Mouse (Mus musculus) heart, adult 8-10 months (tissue): ENCODE measurements around the gene Bbs10. TPM values are rescaled to one million over a fixed set of nuclear protein-coding genes. Genes with fewer than 3 reads are reported as not detected.
A peak's percentile ranks its signal among the peaks of the same experiment; 100 is the strongest.

Experiments
- DNase-seq: peaks from one replicate; pipeline ENCODE4 v3.0.0; 2022; ENCODE audit warnings: low spot score
- total RNA-seq, 4 experiments: library from RNA; stranded (reverse); gene quantifications; 2 replicates each; pipeline ENCODE4 v1.2.4; 2022

The Bbs10 gene
- total RNA-seq, result 1 to 10 TPM; 2.8 to 3.3 (median 3.1) TPM

DNA sequence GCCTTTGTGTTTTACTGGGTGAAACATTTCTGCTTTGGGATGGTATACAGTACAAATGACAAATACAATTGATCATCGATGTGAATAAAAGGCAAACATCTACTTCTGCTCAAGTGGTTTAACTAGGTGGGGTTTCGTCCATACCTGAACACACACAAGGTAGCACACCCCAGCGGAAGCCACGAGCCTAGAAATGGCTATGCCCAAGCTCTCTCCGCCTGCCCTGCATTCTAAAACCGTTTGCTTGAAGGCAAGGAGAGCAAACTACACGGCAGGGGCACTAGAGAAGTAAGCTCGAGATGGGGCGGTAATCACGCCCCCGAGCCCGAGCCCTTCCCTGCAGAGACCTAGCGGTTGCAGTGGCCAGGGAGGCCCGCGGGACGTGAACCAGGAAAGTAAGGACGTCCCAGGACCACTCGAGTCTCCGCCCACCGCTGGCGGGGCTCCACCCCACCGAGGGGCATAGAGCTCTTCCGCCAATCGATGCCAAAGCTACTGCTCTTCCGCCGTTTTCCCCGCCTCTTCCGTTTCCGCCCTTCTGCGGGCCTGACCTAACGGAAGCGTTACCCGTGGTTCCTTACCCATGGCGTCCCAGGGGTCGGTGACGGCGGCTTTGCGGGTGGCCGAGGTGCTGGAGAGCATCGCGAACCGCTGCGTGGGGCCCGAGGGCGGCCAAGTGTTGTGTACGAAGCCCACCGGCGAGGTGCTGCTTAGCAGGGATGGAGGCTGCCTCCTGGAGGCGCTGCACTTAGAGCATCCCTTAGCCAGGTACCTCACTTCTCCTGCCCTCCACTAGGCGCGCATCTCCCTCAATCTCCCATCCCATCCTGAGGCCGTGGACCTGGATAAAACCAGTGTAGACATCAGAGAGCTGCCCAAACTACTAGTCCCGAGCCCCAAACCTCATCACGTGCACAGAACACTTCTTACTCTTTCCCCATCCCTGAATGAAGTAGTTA is at the start of gene Bbs10:
TSS of gene Bbs10 (plus strand) at position 540 of the 959 bp plus-strand sequence.
- DNase-seq, result peak; percentile 94

DNA sequence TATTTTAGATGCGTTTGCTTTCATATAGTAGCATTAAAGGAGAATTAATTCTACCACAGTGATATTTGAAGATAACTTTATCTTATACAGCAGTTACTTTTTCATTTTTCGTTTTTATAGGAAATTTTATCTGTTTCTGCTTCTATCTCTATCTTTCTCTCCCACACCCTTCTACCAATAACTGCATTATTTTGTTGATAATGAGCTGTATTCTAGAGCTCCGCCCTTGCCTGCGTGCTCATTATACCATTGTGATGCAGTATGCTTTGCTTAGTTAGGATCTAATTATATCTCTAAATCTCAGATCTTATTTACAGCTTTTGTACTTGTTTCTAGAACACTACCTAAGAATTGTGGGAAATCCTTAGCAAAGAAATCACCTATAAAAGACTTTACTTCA is 48.3 kb upstream of the Bbs10 start:
- DNase-seq, result no peak

GRCm38 (mm10) chr10:111251666-111252065 is 46.8 kb upstream of the Bbs10 start:
- no peak for DNase-seq

GRCm38 (mm10) chr10:111255228-111255627 is 43.3 kb upstream of the Bbs10 start:
- DNase-seq, result no peak

DNA sequence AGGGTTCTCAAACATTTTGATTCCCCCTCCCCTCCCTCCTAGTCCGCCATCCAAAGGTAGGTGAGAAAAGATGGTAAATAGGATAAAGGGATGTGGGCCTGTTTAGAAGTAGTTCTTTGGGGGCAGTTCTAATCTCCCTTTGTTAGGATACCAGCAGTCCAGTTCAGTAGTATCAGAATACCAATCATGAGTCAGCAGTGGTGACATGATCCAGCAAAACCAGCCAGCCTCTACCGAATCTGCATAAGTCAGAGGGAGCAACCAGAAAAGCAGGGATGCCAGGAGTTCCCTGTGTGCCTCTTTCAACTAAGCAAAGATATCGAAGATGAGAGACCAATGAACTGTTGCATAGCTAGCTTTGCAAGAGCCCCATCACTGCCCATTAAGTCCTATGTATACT is 42.3 kb upstream of the Bbs10 start:
- DNase-seq, result no peak

DNA sequence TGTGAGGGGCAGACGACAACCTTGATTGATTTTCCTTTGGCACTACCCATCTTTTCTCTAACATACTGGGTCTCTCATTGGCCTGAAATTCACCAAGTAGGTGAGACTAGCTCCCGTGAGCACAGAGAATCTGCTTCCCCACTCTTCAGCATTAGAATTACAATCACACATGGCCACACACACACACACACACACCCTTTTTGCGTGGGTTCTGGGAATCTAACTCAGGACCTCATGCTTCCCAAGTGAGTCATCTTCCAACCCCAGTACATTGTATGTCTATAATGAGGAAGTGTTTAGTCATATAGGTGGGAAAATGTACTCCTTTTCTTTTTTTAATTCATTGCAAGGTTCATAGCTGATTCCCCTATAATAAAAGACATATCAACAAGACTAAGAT is 41.1 kb upstream of the Bbs10 start:
- DNase-seq, result no peak

DNA sequence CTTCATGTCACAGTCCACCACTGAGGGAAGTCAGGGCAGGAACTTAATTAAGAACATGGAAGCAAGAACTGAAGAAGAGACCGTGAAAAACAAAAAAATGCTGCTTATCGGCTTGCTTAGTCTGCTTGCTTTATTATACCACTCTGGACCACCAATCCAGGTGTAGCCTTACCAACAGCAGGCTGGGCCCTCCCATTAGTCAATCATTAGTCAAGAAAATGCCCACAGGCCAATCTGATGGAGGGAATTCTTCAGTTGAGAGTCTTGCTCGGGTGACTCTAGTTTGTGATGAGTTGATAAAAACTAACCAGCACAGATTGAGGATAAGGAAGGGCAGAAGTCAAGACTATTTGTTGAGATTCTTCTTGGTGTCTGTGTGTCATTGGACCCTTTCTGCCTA is 40.2 kb upstream of the Bbs10 start:
- no peak for DNase-seq

DNA sequence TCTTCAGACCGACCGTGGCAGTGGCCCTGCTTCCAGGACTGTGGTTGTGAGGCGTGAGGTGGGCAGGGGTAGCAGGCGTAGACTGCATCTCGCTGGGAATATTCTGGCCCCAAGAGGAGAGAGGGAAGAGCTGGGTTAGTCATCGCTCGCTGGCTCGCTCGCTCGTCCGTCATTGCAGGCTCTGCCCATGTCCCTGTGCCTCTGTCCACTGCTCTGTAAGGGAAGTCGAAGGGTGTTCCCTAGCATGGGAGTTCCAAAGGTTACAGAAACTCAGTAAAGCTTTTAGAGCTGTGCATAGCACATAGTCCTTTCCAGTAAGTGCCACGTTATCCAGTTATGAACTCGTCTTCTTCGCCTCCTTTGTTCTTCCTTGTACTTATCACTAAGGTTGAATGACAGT is 26.8 kb upstream of the Bbs10 start:
- peak; percentile 11 for DNase-seq

DNA sequence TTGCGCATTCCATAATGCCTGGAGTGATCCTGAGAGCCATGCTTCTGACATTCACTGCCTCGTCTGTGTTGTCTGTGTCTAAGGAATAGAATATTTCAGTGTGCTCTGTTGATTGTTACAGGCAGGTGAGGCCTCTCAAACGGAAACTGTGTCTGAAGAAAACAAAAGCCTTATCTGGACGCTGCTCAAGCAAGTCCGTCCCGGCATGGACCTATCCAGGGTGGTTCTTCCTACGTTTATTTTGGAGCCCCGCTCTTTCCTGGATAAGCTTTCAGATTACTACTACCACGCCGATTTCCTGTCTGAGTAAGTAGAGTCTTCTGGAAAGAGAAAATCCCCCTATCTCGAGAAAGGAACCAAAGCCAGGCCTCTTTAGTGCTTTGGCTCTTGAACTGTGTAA is 25.6 kb upstream of the Bbs10 start:
- peak; percentile 44 for DNase-seq

- DNase-seq, result peak; percentile 13
Measured at GRCm38 (mm10) chr10:111273463-111274088, 24.9 kb upstream of the Bbs10 start.

DNA sequence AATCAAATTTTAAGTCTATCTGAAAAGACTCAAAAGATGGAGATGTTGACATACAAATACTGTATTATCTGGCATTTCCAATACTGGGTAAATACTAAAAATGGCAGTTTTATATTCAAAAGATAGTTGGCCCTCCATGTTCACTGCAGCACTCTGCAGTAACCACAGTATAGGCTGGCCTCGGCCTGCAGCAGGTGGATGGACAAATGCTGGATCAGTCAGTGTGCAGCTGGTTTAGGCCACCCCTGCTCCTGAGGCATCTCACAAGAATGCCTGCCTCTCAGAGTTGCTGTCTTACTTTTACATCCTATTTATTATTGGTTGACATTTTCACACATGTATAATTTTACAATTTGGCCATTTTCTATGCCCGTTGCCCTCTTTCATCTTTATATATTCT is 22.7 kb upstream of the Bbs10 start:
- no peak for DNase-seq

- no peak for DNase-seq
Measured at GRCm38 (mm10) chr10:111297631-111298030, 848 bp upstream of the Bbs10 start.

DNA sequence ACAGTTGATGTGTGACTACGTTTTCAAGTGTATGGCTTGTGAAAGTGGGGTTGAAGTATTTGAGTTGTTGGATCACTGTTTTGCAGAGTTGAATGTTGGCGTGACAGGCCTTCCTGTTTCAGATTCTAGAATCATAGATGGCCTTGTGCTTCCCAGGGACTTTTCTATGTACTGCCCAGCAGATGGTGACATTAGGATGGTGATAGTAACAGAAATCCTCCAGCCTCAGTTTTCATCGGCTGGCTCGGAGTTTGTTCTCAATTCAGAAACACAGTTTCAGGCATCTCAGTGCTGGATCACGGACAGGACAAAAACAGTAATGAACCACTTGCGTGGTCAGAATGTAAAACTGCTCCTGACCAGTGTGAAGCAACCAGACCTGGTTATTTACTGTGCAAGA is 1.1 kb downstream of the Bbs10 start:
- no peak for DNase-seq

GRCm38 (mm10) chr10:111301041-111301440 is 2.6 kb downstream of the Bbs10 start:
- DNase-seq, result no peak

DNA sequence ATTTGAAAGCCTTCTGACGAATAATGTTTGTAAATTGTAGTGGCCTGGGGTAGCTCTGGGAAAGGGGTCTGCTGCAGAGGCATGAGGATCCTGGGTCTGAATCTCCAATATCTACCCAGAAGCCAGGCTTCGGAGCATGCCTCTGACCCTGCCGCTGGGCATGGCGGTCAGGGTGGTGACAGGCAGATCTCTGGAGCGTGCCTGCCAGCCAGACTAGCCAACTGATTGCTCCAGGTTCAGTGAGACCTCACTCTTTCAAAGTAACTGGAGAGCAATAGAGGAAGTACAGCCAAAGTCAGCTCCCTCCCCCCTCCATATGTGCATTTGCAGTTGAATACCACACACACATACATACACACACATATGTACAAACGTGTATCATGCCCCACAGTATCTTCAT is 4.0 kb downstream of the Bbs10 start:
- no peak for DNase-seq

GRCm38 (mm10) chr10:111308850-111309501 is 10.5 kb downstream of the Bbs10 start:
- DNase-seq, result no peak

GRCm38 (mm10) chr10:111313282-111313681 is 14.8 kb downstream of the Bbs10 start:
- DNase-seq, result no peak

GRCm38 (mm10) chr10:111314636-111315395 is 16.3 kb downstream of the Bbs10 start:
- DNase-seq, result no peak

GRCm38 (mm10) chr10:111315940-111316339 is 17.5 kb downstream of the Bbs10 start:
- DNase-seq, result no peak

DNA sequence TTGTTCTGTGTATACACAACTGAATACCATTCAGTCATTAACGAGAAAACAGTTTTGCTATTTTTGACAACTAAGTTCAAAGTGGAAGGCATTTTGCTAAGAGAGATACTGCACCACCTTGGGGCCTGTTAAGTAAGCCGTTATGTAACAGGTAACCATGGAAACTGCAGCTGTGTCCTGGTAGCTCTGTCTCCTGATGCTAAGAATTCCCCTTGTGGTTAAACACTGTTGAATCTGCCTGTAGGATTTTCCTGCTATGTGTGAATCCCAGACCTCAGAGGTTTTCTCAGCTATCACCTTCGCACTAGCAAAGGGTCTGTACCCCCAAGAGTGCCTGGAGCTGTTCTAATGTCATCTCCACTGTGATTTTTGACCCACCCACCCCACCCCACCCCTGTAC is 19.5 kb downstream of the Bbs10 start:
- no peak for DNase-seq

DNA sequence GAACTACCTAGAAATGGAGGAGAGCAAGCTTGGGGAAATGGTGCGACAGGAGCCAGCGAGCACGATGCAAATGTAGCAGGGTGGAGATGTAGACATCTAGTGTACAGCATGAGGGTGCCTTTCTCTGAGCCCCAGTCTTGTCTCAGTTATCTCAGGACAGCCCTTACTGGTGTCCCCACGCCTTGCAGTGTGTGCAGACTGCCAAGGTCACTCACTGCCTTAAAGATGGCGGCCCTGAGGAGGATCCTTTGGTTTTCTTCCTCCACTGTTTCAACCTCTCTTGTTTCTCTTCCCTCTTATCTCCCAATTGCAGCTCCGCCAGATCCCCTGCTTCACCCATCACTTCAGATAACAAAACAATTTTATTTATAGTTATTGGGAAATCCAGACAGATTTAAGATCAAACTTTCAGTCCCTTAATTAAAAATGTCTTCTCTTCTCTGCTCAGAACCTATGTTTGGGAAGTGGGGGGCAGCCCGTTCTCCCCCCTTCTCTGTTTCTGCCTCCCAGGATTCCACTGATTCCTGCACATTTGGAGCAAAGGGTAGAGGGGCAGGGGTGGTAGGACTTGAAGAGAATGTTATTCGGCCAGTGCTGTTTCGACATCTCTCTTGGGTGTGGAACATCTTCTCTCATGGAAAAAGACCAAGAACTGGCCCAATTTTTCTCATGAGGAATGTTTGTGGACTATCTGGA is 20.5 kb downstream of the Bbs10 start:
- DNase-seq, result no peak
